Mouse (Mus musculus) hindbrain, embryonic 11.5 days (tissue): ENCODE results near the gene Acer3. TPM values are rescaled to one million over a fixed set of nuclear protein-coding genes. Genes with fewer than 3 reads are reported as not detected.
A peak's percentile ranks its signal among the peaks of the same experiment; 100 is the strongest.

ENCODE experiments used
- ATAC-seq: fragments of 200-750 bp; cut with Nextera tagmentation; 2 replicates; pipeline ENCODE4 v1.8.0; 2017; ENCODE audit warnings: mild to moderate bottlenecking, moderate TSS enrichment, moderate library complexity; ENCODE audit not compliant: low FRiP score
- DNase-seq: peaks from one replicate; pipeline ENCODE4 v3.0.0-alpha.2; 2015; ENCODE audit warnings: low spot score
- H3K27ac ChIP-seq: fragments of 300-500 bp; sonication (generic); 2 replicates; pipeline ENCODE4 v1.5.1; 2014; ENCODE audit warnings: mild to moderate bottlenecking, low read depth, low read length
- H3K27me3 ChIP-seq: fragments of 300-500 bp; sonication (generic); 2 replicates; pipeline ENCODE4 v1.6.1; 2014; ENCODE audit warnings: mild to moderate bottlenecking, low read length, moderate library complexity, mixed read lengths; ENCODE audit not compliant: control insufficient read depth, insufficient read depth
- H3K36me3 ChIP-seq: fragments of 300-500 bp; sonication (generic); 2 replicates; pipeline ENCODE4 v1.6.1; 2014; ENCODE audit warnings: mild to moderate bottlenecking, low read length, moderate library complexity, mixed read lengths; ENCODE audit not compliant: control insufficient read depth, insufficient read depth
- H3K4me1 ChIP-seq: fragments of 300-500 bp; sonication (generic); replicated peaks from 2 replicates; pipeline ENCODE4 v1.6.1; 2014; ENCODE audit warnings: low read length, mixed read lengths; ENCODE audit not compliant: control insufficient read depth, insufficient read depth
- H3K4me2 ChIP-seq: fragments of 300-500 bp; sonication (generic); replicated peaks from 2 replicates; pipeline ENCODE4 v1.6.1; 2014; ENCODE audit warnings: mild to moderate bottlenecking, low read depth, low read length
- H3K4me3 ChIP-seq: fragments of 300-500 bp; sonication (generic); 2 replicates; pipeline ENCODE4 v1.5.1; 2014; ENCODE audit warnings: low read depth, low read length
- H3K9ac ChIP-seq: fragments of 300-500 bp; sonication (generic); 2 replicates; pipeline ENCODE4 v1.6.1; 2014; ENCODE audit warnings: low read depth, low read length
- H3K9me3 ChIP-seq: fragments of 300-500 bp; sonication (generic); 2 replicates; pipeline ENCODE4 v1.6.1; 2016; ENCODE audit warnings: low read length; ENCODE audit not compliant: control insufficient read depth
- WGBS: fragments of 180-500 bp; shearing (Covaris S2); extraction: QIAGEN DNeasy Blood & Tissue Kit; methylation state at CpG from one replicate; pipeline ENCODE4 v1.1.7; 2014; 5-methylcytosine and 5-hydroxymethylcytosine counted together
- polyA plus RNA-seq: library from polyadenylated mRNA; unstranded; fragments of >200 nt; fragmentation: Nextera tagmentation; extraction: Ambion mirVana; gene quantifications from 2 replicates; pipeline ENCODE4 v1.2.1, GENCODE M21; 2014

Gene Acer3
- polyA plus RNA-seq, 1 experiment from 2014 or later: 16.9 TPM

DNA sequence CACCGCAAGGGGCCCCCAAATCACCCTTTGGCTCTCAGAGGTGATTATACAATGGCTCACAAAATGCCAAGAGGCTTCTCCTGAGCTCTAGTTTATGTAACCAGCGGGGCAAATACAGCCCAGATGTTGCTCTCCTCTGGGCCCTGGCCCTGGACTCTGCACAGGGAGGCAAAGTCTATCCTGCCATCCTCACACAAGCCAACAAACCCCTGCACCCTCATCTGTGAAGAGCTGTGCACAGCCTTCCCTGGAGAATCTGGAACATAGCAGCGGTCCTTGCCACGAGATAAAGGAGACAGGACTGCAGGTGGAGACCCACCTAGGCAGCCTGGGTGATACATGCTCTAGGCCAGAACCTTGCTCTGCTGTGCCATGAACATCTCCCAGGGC lies 33.9 kb upstream of the Acer3 start:
- no peaks in the 10 kb centered on the region for H3K27me3 ChIP-seq
- DNase-seq (peak; percentile 7), ATAC-seq (no peak)
- no peaks in the 10 kb centered on the region for H3K9me3 ChIP-seq
- 0 out of 2 replicates have a peak overlapping the region, but pooled peaks have one; percentile 45 for H3K27ac ChIP-seq
- 47% methylated on average over 4 of the region's 4 CpGs for WGBS
- H3K4me2 ChIP-seq: no peak overlapping the region
- no peak overlapping the region for H3K9ac ChIP-seq
- no peak overlapping the region for H3K4me3 ChIP-seq
- no peaks in the 10 kb centered on the region for H3K36me3 ChIP-seq
- peaks cover 16% of the 10 kb centered on the region for H3K4me1 ChIP-seq

DNA sequence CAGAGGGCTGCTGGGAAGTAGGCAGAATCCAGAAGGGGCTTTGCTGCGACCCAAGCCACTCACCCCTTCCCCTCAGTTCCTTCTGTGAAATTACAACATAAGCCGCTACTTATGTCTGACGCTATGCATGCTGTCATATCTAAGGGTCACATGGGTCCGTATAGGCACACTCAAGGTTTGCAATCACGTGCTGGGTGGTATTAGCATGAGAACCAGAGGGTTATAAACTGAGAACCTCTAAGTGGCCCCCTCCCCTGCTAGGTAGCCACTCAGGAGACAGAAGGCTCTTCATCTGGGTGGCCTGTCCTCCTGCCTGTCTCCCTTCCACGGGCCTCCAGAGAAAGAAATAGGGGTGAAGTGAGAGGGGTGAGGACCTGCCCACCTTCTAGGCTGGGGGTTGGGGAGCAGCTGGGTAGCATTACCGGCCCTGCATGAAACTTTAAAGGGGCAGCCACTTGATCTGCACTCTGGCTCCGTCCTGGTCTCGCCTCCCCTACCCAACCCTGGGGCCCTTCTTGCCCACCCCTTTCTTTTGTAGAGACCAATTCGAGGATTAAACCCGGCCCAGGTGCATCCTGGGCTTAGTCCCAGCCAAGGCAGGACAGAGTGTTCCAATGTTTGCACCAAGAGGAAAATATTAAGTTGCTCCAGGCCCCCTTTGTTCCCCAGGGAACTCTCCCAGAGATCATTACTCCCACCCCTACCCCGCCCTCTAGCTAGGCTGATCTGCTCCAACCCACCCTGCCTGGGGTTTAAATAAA lies 33.3 kb upstream of the Acer3 start:
- WGBS: 33% methylated on average over 12 of the region's 12 CpGs
- H3K4me2 ChIP-seq: no peak overlapping the region
- peak; percentile 16 for DNase-seq
- H3K27me3 ChIP-seq: no peaks in the 10 kb centered on the region
- H3K9me3 ChIP-seq: no peaks in the 10 kb centered on the region
- no peak overlapping the region for H3K27ac ChIP-seq
- peaks cover 16% of the 10 kb centered on the region for H3K4me1 ChIP-seq
- 0 out of 2 replicates have a peak, but pooled peaks have one; percentile 6 for ATAC-seq
- H3K9ac ChIP-seq: no peak overlapping the region
- H3K4me3 ChIP-seq: no peak overlapping the region
- no peaks in the 10 kb centered on the region for H3K36me3 ChIP-seq

DNA sequence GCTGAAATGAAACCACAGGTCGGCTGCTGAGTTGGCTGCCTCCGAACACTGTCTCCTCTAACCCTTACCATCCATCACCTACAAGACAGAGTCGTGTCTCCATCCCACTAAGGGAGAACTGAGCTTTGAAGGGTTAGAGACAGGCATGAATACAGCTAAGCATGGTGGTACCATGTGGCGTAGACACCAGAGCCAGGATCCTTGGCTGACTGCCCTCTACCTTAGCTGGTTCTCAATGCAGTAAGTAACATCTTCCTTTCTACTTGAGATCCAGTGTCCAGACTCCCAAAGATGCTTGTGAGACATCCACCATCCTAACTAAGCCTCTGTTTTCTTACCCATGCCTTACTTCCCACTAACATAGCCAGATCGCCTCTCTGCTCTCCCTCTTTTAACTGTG lies 32.6 kb upstream of the Acer3 start:
- no peak overlapping the region for H3K27ac ChIP-seq
- no peak overlapping the region for H3K4me2 ChIP-seq
- DNase-seq: no peak
- no peak for ATAC-seq
- no peak overlapping the region for H3K9ac ChIP-seq
- WGBS: 91% methylated on average over 5 of the region's 5 CpGs
- H3K27me3 ChIP-seq: no peaks in the 10 kb centered on the region
- H3K9me3 ChIP-seq: no peaks in the 10 kb centered on the region
- H3K4me3 ChIP-seq: no peak overlapping the region
- H3K4me1 ChIP-seq: peaks cover 16% of the 10 kb centered on the region
- H3K36me3 ChIP-seq: no peaks in the 10 kb centered on the region

DNA sequence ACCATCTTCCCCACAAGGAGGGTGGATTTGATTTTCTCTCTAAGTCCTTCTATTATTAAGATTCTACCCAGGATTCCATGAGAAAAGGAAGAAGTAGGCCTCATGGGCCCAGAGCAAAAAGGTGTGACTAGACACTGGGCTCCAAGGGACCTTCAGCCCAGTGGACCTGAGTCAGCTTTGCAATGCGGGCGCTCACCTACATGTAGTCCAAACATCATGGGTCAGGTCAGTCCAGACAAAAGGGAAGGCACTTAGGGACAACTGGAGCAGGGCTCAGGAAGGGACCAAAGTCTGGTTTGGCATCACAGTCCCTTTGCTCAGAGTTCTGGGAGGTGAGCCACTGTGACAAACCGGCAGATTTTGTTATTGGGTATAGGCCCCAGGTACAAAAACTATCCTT lies 30.5 kb upstream of the Acer3 start:
- Histone ChIP-seq H3K36me3 (no peaks in the 10 kb centered on the region), H3K27ac (no peak overlapping the region), H3K4me1 (peaks cover 14% of the 10 kb centered on the region), H3K9ac (no peak overlapping the region), H3K4me2 (no peak overlapping the region), H3K27me3 (no peaks in the 10 kb centered on the region), H3K4me3 (no peak overlapping the region), H3K9me3 (no peaks in the 10 kb centered on the region)
- no peak for ATAC-seq
- 93% methylated on average over 3 of the region's 3 CpGs for WGBS
- DNase-seq: no peak

DNA sequence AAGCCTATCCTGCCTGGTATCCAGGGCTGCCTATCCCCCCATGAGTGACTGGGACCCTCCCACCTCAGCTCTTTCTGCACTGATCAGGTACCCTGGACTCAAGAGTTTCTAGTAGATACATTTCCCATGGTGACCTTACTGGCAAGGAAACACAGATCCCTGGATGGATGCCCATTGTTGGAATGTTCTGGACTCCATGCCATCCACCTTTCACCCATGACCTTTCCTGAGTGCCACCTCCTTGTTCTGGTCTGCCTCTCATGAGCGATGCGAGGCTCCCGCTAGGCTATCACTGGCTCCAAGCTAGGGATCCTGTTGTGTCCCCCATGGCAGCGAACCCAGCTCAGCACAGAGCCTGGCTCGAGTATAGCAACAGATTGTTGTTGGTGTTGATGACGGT lies 28.8 kb upstream of the Acer3 start:
- peaks cover under 1% of the 10 kb centered on the region; the same call in 1 of the 2 replicates for H3K4me1 ChIP-seq
- DNase-seq (no peak), ATAC-seq (no peak)
- H3K36me3 ChIP-seq: no peaks in the 10 kb centered on the region
- H3K4me3 ChIP-seq: no peak overlapping the region
- WGBS: 96% methylated on average over 6 of the region's 6 CpGs
- H3K4me2 ChIP-seq: no peak overlapping the region
- H3K9me3 ChIP-seq: no peaks in the 10 kb centered on the region
- H3K9ac ChIP-seq: no peak overlapping the region
- no peak overlapping the region for H3K27ac ChIP-seq
- no peaks in the 10 kb centered on the region for H3K27me3 ChIP-seq

DNA sequence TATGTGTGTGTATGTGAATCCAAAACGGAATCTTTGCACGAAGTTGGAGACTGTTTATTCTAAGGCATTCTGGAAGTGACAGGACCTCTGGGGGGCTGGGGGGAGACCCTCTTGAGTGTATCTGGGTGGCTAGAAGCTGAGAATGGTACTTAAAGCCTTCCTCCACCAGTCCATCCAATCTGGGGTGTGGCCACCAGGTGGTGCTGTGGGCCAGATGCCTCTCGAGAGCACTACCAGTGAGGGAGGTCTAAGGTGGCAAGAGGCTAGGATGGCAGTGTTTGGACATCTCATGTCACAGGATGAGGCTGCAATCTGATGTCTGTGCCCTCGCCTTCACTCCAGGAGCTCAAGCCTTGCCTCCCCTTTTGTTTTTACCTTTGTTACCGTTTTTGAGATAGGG lies 28.1 kb upstream of the Acer3 start:
- Histone ChIP-seq H3K27me3 (no peaks in the 10 kb centered on the region), H3K4me1 (no peaks in the 10 kb centered on the region), H3K4me2 (no peak overlapping the region), H3K36me3 (no peaks in the 10 kb centered on the region), H3K4me3 (no peak overlapping the region), H3K9me3 (no peaks in the 10 kb centered on the region), H3K27ac (no peak overlapping the region), H3K9ac (no peak overlapping the region)
- DNase-seq (peak; percentile 92), ATAC-seq (peak; percentile 40; the same call in 1 of the 2 replicates)
- 16% methylated on average over 5 of the region's 5 CpGs for WGBS

DNA sequence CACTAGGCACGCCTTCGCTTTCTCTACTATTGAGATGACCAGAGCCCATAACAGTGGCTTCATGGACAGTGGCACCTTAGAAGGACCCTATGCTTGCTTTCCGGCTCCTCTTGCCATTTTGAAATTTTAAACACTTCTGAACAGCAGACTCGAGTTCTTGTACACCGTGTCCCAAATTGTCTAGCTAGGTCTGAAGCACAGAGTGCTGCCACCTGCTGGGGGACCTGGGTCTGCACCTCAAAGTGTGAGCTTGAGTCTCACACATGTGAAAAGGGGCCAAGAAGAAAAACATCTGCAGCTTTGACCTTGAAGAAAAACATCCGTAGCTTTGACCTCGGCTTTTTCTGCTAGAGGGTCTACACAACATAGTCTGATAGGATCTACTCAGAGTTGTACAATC lies 27.0 kb upstream of the Acer3 start:
- DNase-seq (peak; percentile 74), ATAC-seq (no peak)
- H3K4me1 ChIP-seq: no peaks in the 10 kb centered on the region
- no peaks in the 10 kb centered on the region for H3K9me3 ChIP-seq
- no peak overlapping the region for H3K4me2 ChIP-seq
- no peak overlapping the region for H3K4me3 ChIP-seq
- no peaks in the 10 kb centered on the region for H3K27me3 ChIP-seq
- H3K27ac ChIP-seq: no peak overlapping the region
- no peak overlapping the region for H3K9ac ChIP-seq
- WGBS: 71% methylated on average over 7 of the region's 7 CpGs
- H3K36me3 ChIP-seq: no peaks in the 10 kb centered on the region

DNA sequence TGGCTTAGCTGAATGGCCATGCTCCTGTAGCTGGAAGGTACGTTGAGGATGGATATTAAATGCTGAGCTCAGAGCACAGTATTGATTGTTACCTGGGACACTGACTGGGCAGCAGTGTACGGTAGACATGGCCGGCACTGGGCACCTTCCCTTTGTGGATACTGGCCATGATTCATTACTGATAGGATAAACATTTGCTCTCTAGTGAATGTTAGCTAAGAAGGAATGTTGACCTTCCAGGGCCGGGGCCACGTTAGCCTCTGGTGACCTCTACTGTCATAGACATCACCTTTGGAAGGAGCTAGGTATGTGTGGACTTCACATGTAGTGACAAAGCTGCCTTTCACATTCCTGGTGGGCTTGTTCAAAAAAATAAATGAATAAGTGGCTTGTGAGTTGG lies 26.5 kb upstream of the Acer3 start:
- Histone ChIP-seq H3K36me3 (no peaks in the 10 kb centered on the region), H3K9me3 (no peaks in the 10 kb centered on the region), H3K27me3 (no peaks in the 10 kb centered on the region), H3K4me2 (no peak overlapping the region), H3K4me3 (no peak overlapping the region), H3K27ac (no peak overlapping the region), H3K9ac (no peak overlapping the region), H3K4me1 (no peaks in the 10 kb centered on the region)
- no peak for DNase-seq
- WGBS: 82% methylated on average over 5 of the region's 5 CpGs
- ATAC-seq: no peak

DNA sequence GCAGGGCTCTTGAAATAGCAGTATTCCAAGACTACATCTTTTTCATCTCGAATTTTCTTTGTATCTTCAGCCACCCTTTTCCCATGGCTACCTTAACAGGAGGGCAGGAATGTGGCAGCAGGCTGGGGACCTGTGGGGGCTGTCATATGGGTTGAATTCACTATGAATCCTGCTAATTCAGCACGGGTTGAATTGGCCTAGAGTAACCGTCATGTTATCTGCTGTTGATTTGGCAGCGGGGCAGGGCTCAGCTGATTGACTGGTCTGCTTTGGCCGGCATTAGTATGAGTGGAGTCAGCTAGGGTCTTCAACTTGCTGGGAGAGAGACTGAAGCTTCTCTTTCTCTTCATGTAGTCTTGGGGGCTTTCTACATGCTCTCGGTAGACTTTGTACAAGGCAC lies 24.0 kb upstream of the Acer3 start:
- no peak overlapping the region for H3K9ac ChIP-seq
- WGBS: 66% methylated on average over 6 of the region's 6 CpGs

More for the DNA sequence above, 24.0 kb upstream of the Acer3 start:
- H3K36me3 ChIP-seq: no peaks in the 10 kb centered on the region
- no peak overlapping the region for H3K4me3 ChIP-seq
- no peaks in the 10 kb centered on the region for H3K4me1 ChIP-seq
- no peaks in the 10 kb centered on the region for H3K9me3 ChIP-seq
- ATAC-seq: no peak
- H3K27me3 ChIP-seq: no peaks in the 10 kb centered on the region
- no peak overlapping the region for H3K27ac ChIP-seq
- DNase-seq: no peak
- no peak overlapping the region for H3K4me2 ChIP-seq
